Mouse (Mus musculus) lung, embryonic 16.5 days (tissue): ENCODE measurements around the gene Ankrd35. TPM values are rescaled to one million over a fixed set of nuclear protein-coding genes. Genes with fewer than 3 reads are reported as not detected.
"Not testable (repeated sequence)": the region's sequence is repeated elsewhere in the genome, so short reads cannot be mapped to it uniquely, and the experiment has no call there.

Experiments
- ATAC-seq: fragments of 200-750 bp; cut with Nextera tagmentation; 2 replicates; pipeline ENCODE4 v1.8.0; 2017; ENCODE audit warnings: low read depth, mild to moderate bottlenecking, moderate library complexity
- H3K27ac ChIP-seq: fragments of 300-500 bp; sonication (generic); 2 replicates; pipeline ENCODE4 v1.5.1; 2014; ENCODE audit warnings: mild to moderate bottlenecking, control low read depth, low read length
- H3K27me3 ChIP-seq: fragments of 300-500 bp; sonication (generic); 2 replicates; pipeline ENCODE4 v1.6.1; 2014; ENCODE audit warnings: low read depth, low read length, mixed read lengths; ENCODE audit not compliant: control insufficient read depth, insufficient read depth
- H3K36me3 ChIP-seq: fragments of 300-500 bp; sonication (generic); 2 replicates; pipeline ENCODE4 v1.6.1; 2014; ENCODE audit warnings: low read length; ENCODE audit not compliant: control insufficient read depth, insufficient read depth
- H3K4me1 ChIP-seq: fragments of 300-500 bp; sonication (generic); replicated peaks from 2 replicates; pipeline ENCODE4 v1.6.1; 2014; ENCODE audit warnings: low read length, mixed read lengths; ENCODE audit not compliant: control insufficient read depth, insufficient read depth
- H3K4me2 ChIP-seq: fragments of 300-500 bp; sonication (generic); 2 replicates; pipeline ENCODE4 v1.6.1; 2014; ENCODE audit warnings: low read depth, low read length, control low read depth
- H3K4me3 ChIP-seq: fragments of 300-500 bp; sonication (generic); 2 replicates; pipeline ENCODE4 v1.5.1; 2014; ENCODE audit warnings: mild to moderate bottlenecking, low read length, control low read depth
- H3K9ac ChIP-seq: fragments of 300-500 bp; sonication (generic); 2 replicates; pipeline ENCODE4 v1.6.1; 2014; ENCODE audit warnings: low read length, control low read depth
- H3K9me3 ChIP-seq: fragments of 300-500 bp; sonication (generic); 2 replicates; pipeline ENCODE4 v1.6.1; 2016; ENCODE audit warnings: low read length; ENCODE audit not compliant: control insufficient read depth
- WGBS: fragments of 180-500 bp; shearing (Covaris S2); extraction: QIAGEN DNeasy Blood & Tissue Kit; methylation state at CpG from one replicate; pipeline ENCODE4 v1.1.7; 2014; 5-methylcytosine and 5-hydroxymethylcytosine counted together
- polyA plus RNA-seq: library from polyadenylated mRNA; unstranded; fragments of >200 nt; fragmentation: Nextera tagmentation; extraction: Ambion mirVana; gene quantifications from 2 replicates; pipeline ENCODE4 v1.2.1, GENCODE M21; 2015

Gene Ankrd35
- polyA plus RNA-seq, 1 experiment from 2014 or later: 0.36 TPM

DNA sequence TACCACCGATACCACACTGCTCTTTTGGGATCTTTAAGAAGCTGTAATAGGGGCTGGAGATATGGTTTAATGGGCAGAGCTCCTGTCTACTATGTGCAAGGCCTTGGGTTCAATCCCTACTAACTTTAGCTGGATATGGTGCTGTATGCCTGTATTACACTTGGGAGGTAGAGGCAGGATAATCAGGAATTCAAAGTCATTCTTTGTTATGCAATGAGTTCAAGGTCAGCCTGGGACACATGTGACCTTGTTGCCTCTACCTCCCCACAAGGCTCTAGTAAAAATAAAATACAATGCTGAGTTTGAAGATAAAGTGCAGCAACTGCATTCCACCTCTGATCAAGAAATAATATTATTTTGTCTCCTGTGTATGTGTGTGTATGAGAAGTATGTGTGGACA lies 64.1 kb downstream of the Ankrd35 start:
- H3K9me3 ChIP-seq: no peaks in the 10 kb centered on the region

GRCm38 (mm10) chr3:96735200-96735599 lies 65.3 kb downstream of the Ankrd35 start:
- H3K36me3 ChIP-seq: no peaks in the 10 kb centered on the region
- no peak overlapping the region for H3K4me3 ChIP-seq
- H3K4me2 ChIP-seq: no peak overlapping the region
- WGBS: 90% methylated on average over 2 of the region's 2 CpGs
- ATAC-seq: no peak
- no peak overlapping the region for H3K9ac ChIP-seq
- no peaks in the 10 kb centered on the region for H3K9me3 ChIP-seq
- no peaks in the 10 kb centered on the region for H3K4me1 ChIP-seq
- H3K27me3 ChIP-seq: no peaks in the 10 kb centered on the region
- no peak overlapping the region for H3K27ac ChIP-seq

More for the DNA sequence above, 64.1 kb downstream of the Ankrd35 start:
- 79% methylated on average over 1 of the region's 1 CpGs for WGBS
- Histone ChIP-seq H3K9ac (no peak overlapping the region), H3K4me1 (peaks cover 2% of the 10 kb centered on the region), H3K4me3 (no peak overlapping the region), H3K36me3 (no peaks in the 10 kb centered on the region), H3K27me3 (no peaks in the 10 kb centered on the region), H3K4me2 (no peak overlapping the region), H3K27ac (no peak overlapping the region)
- ATAC-seq: no peak

DNA sequence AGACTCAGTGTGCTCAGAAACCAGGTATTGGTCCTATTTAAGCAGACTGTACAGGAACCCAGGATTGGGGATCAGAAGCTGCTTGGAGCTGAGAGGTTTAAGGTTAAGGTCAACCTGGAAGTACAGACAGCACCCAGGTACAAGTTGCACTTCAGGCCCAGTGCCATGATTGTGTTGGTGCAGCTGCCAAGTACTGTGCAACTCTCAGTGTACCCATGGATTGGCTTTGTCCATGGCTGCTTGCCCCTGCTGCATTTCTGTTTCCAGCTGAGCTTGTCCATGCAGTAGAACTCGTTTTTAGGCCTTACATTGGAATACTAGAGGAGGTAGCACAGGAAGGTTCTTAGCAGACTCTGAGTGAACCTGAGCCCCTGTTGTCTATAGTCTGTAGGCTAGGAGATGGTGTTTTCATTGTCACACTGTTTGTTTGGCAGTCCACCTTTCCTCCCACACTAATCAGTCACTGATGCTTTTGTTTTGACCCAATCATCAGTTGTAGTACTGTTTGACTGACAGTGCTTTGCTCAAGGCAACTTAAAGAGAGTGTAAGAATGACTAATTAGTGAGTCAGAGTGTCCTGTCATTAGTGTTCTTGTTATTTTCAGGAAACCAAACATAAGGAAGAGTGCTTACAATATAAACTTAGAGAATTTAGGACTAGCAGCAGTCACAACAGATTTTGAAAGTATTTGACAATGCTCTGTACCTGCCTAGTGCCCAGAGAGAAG lies 67.2 kb downstream of the Ankrd35 start:
- Histone ChIP-seq H3K9ac (no peak overlapping the region), H3K4me3 (no peak overlapping the region), H3K27ac (no peak overlapping the region), H3K36me3 (no peaks in the 10 kb centered on the region), H3K9me3 (no peaks in the 10 kb centered on the region), H3K27me3 (no peaks in the 10 kb centered on the region), H3K4me1 (no peaks in the 10 kb centered on the region), H3K4me2 (no peak overlapping the region)
- no peak for ATAC-seq
- 26% methylated on average over 1 of the region's 1 CpGs for WGBS

GRCm38 (mm10) chr3:96737995-96738394 lies 68.1 kb downstream of the Ankrd35 start:
- no peaks in the 10 kb centered on the region for H3K9me3 ChIP-seq

DNA sequence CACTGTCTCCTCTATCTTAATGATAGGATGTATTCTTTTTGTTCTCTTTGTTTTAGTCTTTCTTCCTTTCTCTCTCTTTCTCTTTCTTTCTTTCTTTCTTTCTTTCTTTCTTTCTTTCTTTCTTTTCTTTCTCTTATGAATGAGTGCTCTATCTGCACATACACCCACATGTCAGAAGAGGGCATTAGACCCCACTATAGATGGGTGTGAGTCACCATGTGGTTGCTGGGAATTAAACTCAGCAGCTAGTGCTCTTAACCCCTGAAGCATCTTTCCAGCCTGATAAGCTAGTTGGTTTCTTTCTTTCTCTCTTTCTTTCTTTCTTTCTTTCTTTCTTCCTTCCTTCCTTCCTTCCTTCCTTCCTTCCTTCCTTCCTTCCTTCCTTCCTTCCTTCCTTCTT lies 70.3 kb downstream of the Ankrd35 start:
- H3K9ac ChIP-seq, H3K4me2 ChIP-seq, H3K27ac ChIP-seq, ATAC-seq, H3K4me3 ChIP-seq, H3K27me3 ChIP-seq, H3K9me3 ChIP-seq, H3K4me1 ChIP-seq, H3K36me3 ChIP-seq: not testable (repeated sequence)

More at GRCm38 (mm10) chr3:96737995-96738394, 68.1 kb downstream of the Ankrd35 start:
- no peak overlapping the region for H3K27ac ChIP-seq
- WGBS: 80% methylated on average over 1 of the region's 1 CpGs
- no peak overlapping the region for H3K4me2 ChIP-seq
- H3K36me3 ChIP-seq: no peaks in the 10 kb centered on the region
- H3K27me3 ChIP-seq: no peaks in the 10 kb centered on the region
- no peak overlapping the region for H3K4me3 ChIP-seq
- no peak overlapping the region for H3K9ac ChIP-seq
- ATAC-seq: no peak
- H3K4me1 ChIP-seq: no peaks in the 10 kb centered on the region

Other genes with a start within 250 kb of the Ankrd35 start
- gene BC107364, start 217.8 kb upstream of the Ankrd35 start, polyA plus RNA-seq: 0.30 and 0.34 TPM in 2 replicates
- gene Hfe2, start 145.0 kb upstream of the Ankrd35 start, polyA plus RNA-seq: 0.57 and 1.1 TPM in 2 replicates
- gene Txnip, start 112.2 kb upstream of the Ankrd35 start, polyA plus RNA-seq: 184 and 197 TPM in 2 replicates
- gene Gm16253, start 93.1 kb upstream of the Ankrd35 start, polyA plus RNA-seq: 1.4 TPM in 2 replicates
- gene Polr3gl, start 76.0 kb upstream of the Ankrd35 start, polyA plus RNA-seq: 35.9 TPM in 2 replicates
- gene Ankrd34a, start 73.5 kb upstream of the Ankrd35 start, polyA plus RNA-seq: 1.6 and 1.9 TPM in 2 replicates
- 6.7 and 8.2 TPM in 2 replicates for gene Lix1l, start 69.0 kb upstream of the Ankrd35 start, polyA plus RNA-seq
- 132 and 135 TPM in 2 replicates for gene Rbm8a, start 40.2 kb upstream of the Ankrd35 start, polyA plus RNA-seq
- gene Pex11b, start 34.8 kb upstream of the Ankrd35 start, polyA plus RNA-seq: 54.2 and 57.7 TPM in 2 replicates
- gene Gm42957, start 34.7 kb upstream of the Ankrd35 start, polyA plus RNA-seq: 0.15 and 0.24 TPM in 2 replicates
- gene Itga10, start 24.5 kb upstream of the Ankrd35 start, polyA plus RNA-seq: 1.0 TPM in 2 replicates
- 51.9 and 52.0 TPM in 2 replicates for gene Pias3, start 26.3 kb downstream of the Ankrd35 start, polyA plus RNA-seq
- gene Nudt17, start 38.4 kb downstream of the Ankrd35 start, polyA plus RNA-seq: 7.2 and 8.2 TPM in 2 replicates
- 35.6 and 35.7 TPM in 2 replicates for gene Polr3c, start 57.5 kb downstream of the Ankrd35 start, polyA plus RNA-seq
- gene Rnf115, start 57.5 kb downstream of the Ankrd35 start, polyA plus RNA-seq: 45.7 and 47.8 TPM in 2 replicates
- 0.64 TPM in 1 of 2 replicates, not detected in the other for gene Pdzk1, start 159.2 kb downstream of the Ankrd35 start, polyA plus RNA-seq
- gene Cd160, start 159.2 kb downstream of the Ankrd35 start, polyA plus RNA-seq: 0.40 and 1.8 TPM in 2 replicates
- 26.8 and 28.6 TPM in 2 replicates for gene Gja5, start 234.6 kb downstream of the Ankrd35 start, polyA plus RNA-seq
- gene Gpr89, start 235.2 kb downstream of the Ankrd35 start, polyA plus RNA-seq: 33.0 and 37.6 TPM in 2 replicates